8 mouse cellular contexts compared by ENCODE assay signal in the genomic region with DNA sequence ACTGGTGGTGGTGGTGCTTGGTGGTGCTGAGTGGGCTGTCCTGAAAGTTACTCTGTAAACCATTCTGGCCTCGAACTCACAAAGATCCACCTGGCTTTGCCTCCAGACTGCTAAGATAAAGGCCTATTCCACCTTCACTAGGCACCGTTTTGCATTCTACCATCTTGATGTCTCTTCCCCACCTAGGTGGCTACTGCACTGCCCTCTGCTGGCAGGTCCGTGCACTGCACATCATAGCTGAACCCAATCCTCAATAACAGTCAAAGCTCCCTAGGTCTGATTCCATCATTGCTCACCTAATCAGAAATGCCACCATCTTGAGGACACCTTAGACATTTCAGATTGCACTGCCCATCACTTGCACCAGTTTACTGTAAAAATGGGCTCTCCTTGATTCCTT.
A peak's percentile ranks its signal among the peaks of the same experiment; 100 is the strongest.
DNase-seq lines count a peak whose midpoint lies in the region; ATAC-seq lines count a peak whose summit lies in the region.
"Had no signal": no experiment of that assay in that cellular context is flagged by ENCODE, and none has a peak within 500 bp of the region (broad histone marks: within the 10 kb centered on the region; RNA-seq: fewer than 3 reads in every experiment).

No protein-coding gene starts in this region.

- no peaks in the 10 kb centered on the region for H3K4me1 ChIP-seq in embryonic facial prominence, embryonic 11.5 days (ENCODE audit: control insufficient read depth, insufficient read depth, low read length)
- H3K4me1 ChIP-seq: hindbrain, embryonic 15.5 days had no signal

- no peak overlapping the region for H3K4me3 ChIP-seq in embryonic facial prominence, embryonic 11.5 days (ENCODE audit: low read depth, low read length)
- H3K4me3 ChIP-seq: hindbrain, embryonic 15.5 days had no signal

- peak; percentile 8 to 52 for DNase-seq in urinary bladder, adult 18-20 months (ENCODE audit: low spot score in 2 of 2)
- no peak for DNase-seq in urinary bladder, postnatal 10 days (ENCODE audit: low spot score)
- peak; percentile 33 for DNase-seq in adrenal gland, postnatal 4 days (ENCODE audit: low spot score in 2 of 2)
- peak; percentile 70 for DNase-seq in embryonic facial prominence, embryonic 11.5 days (ENCODE audit: low spot score)
- DNase-seq in kidney, postnatal 10 days: peak; percentile 67
- DNase-seq in lung, postnatal 10 days: peak; percentile 53
- DNase-seq in right cerebral cortex, postnatal 25 days: peak; percentile 13

- 27% methylated on average over 3 of the region's 3 CpGs for WGBS in embryonic facial prominence, embryonic 11.5 days

- no peak overlapping the region for H3K27ac ChIP-seq in embryonic facial prominence, embryonic 11.5 days (replicated peaks; ENCODE audit: low read depth, low read length)
- H3K27ac ChIP-seq: hindbrain, embryonic 15.5 days had no signal

- H3K4me2 ChIP-seq in embryonic facial prominence, embryonic 11.5 days (ENCODE audit: low read depth, low read length): no peak overlapping the region
- H3K4me2 ChIP-seq: hindbrain, embryonic 15.5 days had no signal

- H3K27me3 ChIP-seq in embryonic facial prominence, embryonic 11.5 days (ENCODE audit: control insufficient read depth, insufficient read depth, low read length): no peaks in the 10 kb centered on the region
- H3K27me3 ChIP-seq: hindbrain, embryonic 15.5 days had no signal

- H3K9ac ChIP-seq in embryonic facial prominence, embryonic 11.5 days (replicated peaks; ENCODE audit: low read length): no peak overlapping the region
- H3K9ac ChIP-seq: hindbrain, embryonic 15.5 days had no signal

- H3K36me3 ChIP-seq in embryonic facial prominence, embryonic 11.5 days (replicated peaks; ENCODE audit: control insufficient read depth, insufficient read depth, low read depth, low read length): no peaks in the 10 kb centered on the region
- H3K36me3 ChIP-seq: hindbrain, embryonic 15.5 days had no signal

- H3K9me3 ChIP-seq in embryonic facial prominence, embryonic 11.5 days (replicated peaks; ENCODE audit: control insufficient read depth, low read length): no peaks in the 10 kb centered on the region
- H3K9me3 ChIP-seq: hindbrain, embryonic 15.5 days had no signal

- no peak for ATAC-seq in embryonic facial prominence, embryonic 11.5 days (replicated peaks; ENCODE audit: insufficient number of reproducible peaks, low FRiP score, low TSS enrichment, low read depth)
